In the genomic region with DNA sequence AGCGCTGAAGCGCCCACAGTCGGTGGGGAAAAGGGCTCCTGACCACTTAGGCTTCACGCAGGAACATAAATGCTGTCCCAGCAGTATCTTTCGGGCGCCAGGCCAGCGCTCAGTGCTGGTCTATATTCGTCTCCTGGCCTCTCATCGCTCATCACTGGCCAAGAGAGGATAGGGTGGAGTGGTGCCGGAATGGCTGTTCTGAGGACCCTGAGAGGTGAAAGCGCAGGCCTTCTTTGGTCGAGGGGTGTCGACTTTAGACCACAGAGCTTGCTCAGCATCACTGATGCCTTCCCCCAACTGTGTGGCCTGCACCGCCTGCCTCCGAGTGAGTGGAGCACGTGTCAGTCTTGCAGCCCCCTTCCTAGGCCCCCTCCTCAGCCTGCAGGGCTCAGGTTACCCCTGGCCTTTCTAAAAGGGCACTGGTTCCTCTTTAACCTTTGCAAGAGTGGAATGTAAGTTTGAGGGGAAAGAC, we compare ENCODE assay signal across 8 mouse cellular contexts. TPM values are rescaled to one million over a fixed set of nuclear protein-coding genes. Genes with fewer than 3 reads are reported as not detected.
DNase-seq lines count a peak whose midpoint lies in the region; ATAC-seq and TF ChIP-seq lines count a peak whose summit lies in the region.

No protein-coding gene starts in this region.

- peak overlapping the region; percentile 97 for H3K27ac ChIP-seq in ES-Bruce4 (ENCODE audit: insufficient read depth, low read length)
- H3K27ac ChIP-seq in embryonic fibroblast, embryonic 13.5 days (ENCODE audit: insufficient read depth, low read length): peak overlapping the region; percentile 96
- H3K27ac ChIP-seq in limb, embryonic 14.5 days (replicated peaks; ENCODE audit: low read depth, low read length): peak overlapping the region; percentile 97
- peak overlapping the region; percentile 96 for H3K27ac ChIP-seq in neural tube, embryonic 14.5 days (ENCODE audit: low read depth, low read length)

- H3K4me2 ChIP-seq in limb, embryonic 14.5 days (replicated peaks; ENCODE audit: low read depth, low read length, severe bottlenecking): peak overlapping the region; percentile 97
- peak overlapping the region; percentile 91 for H3K4me2 ChIP-seq in neural tube, embryonic 14.5 days (ENCODE audit: low read depth, low read length)

- H3K27me3 ChIP-seq in ES-Bruce4 (ENCODE audit: control insufficient read depth, insufficient read depth, low read length, poor library complexity, severe bottlenecking): no peaks in the 10 kb centered on the region
- no peaks in the 10 kb centered on the region for H3K27me3 ChIP-seq in limb, embryonic 14.5 days (ENCODE audit: control insufficient read depth, insufficient read depth, low read length)
- H3K27me3 ChIP-seq in neural tube, embryonic 14.5 days (ENCODE audit: control insufficient read depth, insufficient read depth, low read length): no peaks in the 10 kb centered on the region

- WGBS in limb, embryonic 14.5 days: 11% methylated on average over 16 of the region's 16 CpGs
- WGBS in neural tube, embryonic 14.5 days: 5% methylated on average over 16 of the region's 16 CpGs

- ATAC-seq in limb, embryonic 14.5 days (ENCODE audit: low FRiP score, low read depth): peak; percentile 31; the same call in 1 of the 2 replicates
- ATAC-seq in neural tube, embryonic 14.5 days (ENCODE audit: low read depth): no peak

- peaks cover 15% of the 10 kb centered on the region for H3K36me3 ChIP-seq in ES-Bruce4 (ENCODE audit: control insufficient read depth, insufficient read depth, low read length, poor library complexity, severe bottlenecking)
- H3K36me3 ChIP-seq in limb, embryonic 14.5 days (ENCODE audit: control insufficient read depth, insufficient read depth, low read length): peaks cover 23% of the 10 kb centered on the region
- peaks cover 4% of the 10 kb centered on the region for H3K36me3 ChIP-seq in neural tube, embryonic 14.5 days (ENCODE audit: control insufficient read depth, insufficient read depth, low read length)

- TF ChIP-seq EP300 in ES-Bruce4 (IDR thresholded peaks at IDR 0.05; ENCODE audit: insufficient read depth, low read depth, low read length): no peak; the same call in 1 of the 2 replicates

- peak overlapping the region; percentile 92 for H3K4me3 ChIP-seq in ES-Bruce4 (ENCODE audit: low read depth, low read length)
- peak overlapping the region; percentile 39 for H3K4me3 ChIP-seq in embryonic fibroblast, embryonic 13.5 days (ENCODE audit: insufficient read depth, low read length)
- peak overlapping the region; percentile 100 for H3K4me3 ChIP-seq in limb, embryonic 14.5 days (replicated peaks; ENCODE audit: low read length)
- H3K4me3 ChIP-seq in neural tube, embryonic 14.5 days (ENCODE audit: low read depth, low read length): peak overlapping the region; percentile 98

- intact Hi-C loops in heart, postnatal 10 days (cut with DNase I): no loop called here

- H3K9me3 ChIP-seq in ES-Bruce4 (replicated peaks; ENCODE audit: control insufficient read depth, insufficient read depth, low read length, poor library complexity, severe bottlenecking): no peaks in the 10 kb centered on the region
- no peaks in the 10 kb centered on the region for H3K9me3 ChIP-seq in limb, embryonic 14.5 days (ENCODE audit: control insufficient read depth, low read length)
- no peaks in the 10 kb centered on the region for H3K9me3 ChIP-seq in neural tube, embryonic 14.5 days (ENCODE audit: control insufficient read depth, low read length)

- H3K9ac ChIP-seq in ES-Bruce4 (ENCODE audit: low read depth, poor library complexity, severe bottlenecking): peak overlapping the region; percentile 100
- H3K9ac ChIP-seq in limb, embryonic 14.5 days (ENCODE audit: low read depth, low read length, severe bottlenecking): peak overlapping the region; percentile 96
- peak overlapping the region; percentile 59; the same call in 1 of the 2 replicates for H3K9ac ChIP-seq in neural tube, embryonic 14.5 days (replicated peaks; ENCODE audit: low read depth, low read length)

- DNase-seq in adrenal gland, postnatal 10 days: peak; percentile 60
- DNase-seq in adrenal gland, postnatal 4 days (ENCODE audit: low spot score in 2 of 2): no peak
- peak; percentile 90 to 92 for DNase-seq in heart, postnatal 10 days
- DNase-seq in limb, embryonic 14.5 days (ENCODE audit: low spot score): peak; percentile 49
- DNase-seq in B cell, adult 2 months: no peak

- H3K4me1 ChIP-seq in ES-Bruce4 (ENCODE audit: control insufficient read depth, insufficient read depth, low read length): no peaks in the 10 kb centered on the region
- peaks cover 14% of the 10 kb centered on the region for H3K4me1 ChIP-seq in embryonic fibroblast, embryonic 13.5 days (ENCODE audit: control insufficient read depth, insufficient read depth, low read length)
- H3K4me1 ChIP-seq in limb, embryonic 14.5 days (ENCODE audit: control insufficient read depth, insufficient read depth, low read length): peaks cover 23% of the 10 kb centered on the region
- peaks cover 23% of the 10 kb centered on the region for H3K4me1 ChIP-seq in neural tube, embryonic 14.5 days (ENCODE audit: control insufficient read depth, insufficient read depth, low read length)

- no peak for TF ChIP-seq CTCF in ES-Bruce4 (IDR thresholded peaks at IDR 0.05; ENCODE audit: low read depth, low read length)
- no peak for TF ChIP-seq CTCF in embryonic fibroblast, embryonic 13.5 days (IDR thresholded peaks at IDR 0.05; ENCODE audit: borderline replicate concordance, insufficient read depth, low read length)

- TF ChIP-seq POLR2A in ES-Bruce4 (IDR thresholded peaks at IDR 0.05; ENCODE audit: insufficient read depth, low read length): no peak
- no peak; the same call in 1 of the 2 replicates for TF ChIP-seq POLR2A in embryonic fibroblast, embryonic 13.5 days (IDR thresholded peaks at IDR 0.05; ENCODE audit: low read depth, low read length)
- no peak for TF ChIP-seq POLR2A in limb, embryonic 14.5 days (IDR thresholded peaks at IDR 0.05; ENCODE audit: borderline replicate concordance, extremely low read depth, insufficient read depth, insufficient read length)

RNA-seq across cellular contexts. Expression of a gene that starts 0.5 kb away (rescaled TPM):
- total RNA-seq in adrenal gland, postnatal 10 days (2021): 100 to 1,000 TPM in 1 of 2 experiments, 10 to 100 TPM in 1; 89.5 to 224 TPM
- total RNA-seq in adrenal gland, postnatal 4 days (2021): 100 to 1,000 TPM in 1 of 2 experiments, 10 to 100 TPM in 1; 72.6 to 112 TPM
- polyA plus RNA-seq in ES-Bruce4 (2011; ENCODE audit: insufficient read depth, insufficient read length, low read depth, missing spikeins): 14.7 and 15.7 TPM in 2 replicates
- 15.6 and 31.0 TPM in 2 replicates for polyA plus RNA-seq in embryonic fibroblast, embryonic 13.5 days (2011; ENCODE audit: insufficient read length, low read depth, missing spikeins)
- total RNA-seq in heart, postnatal 10 days (2021): 1,000 to 10,000 TPM; 1,599 to 1,711 TPM
- 75.3 and 84.6 TPM in 2 replicates for polyA plus RNA-seq in limb, embryonic 14.5 days (2012; rRNA removed)
- polyA plus RNA-seq in limb, embryonic 14.5 days (2014; fragmentation: Nextera tagmentation; extraction: Ambion mirVana): 60.3 and 89.9 TPM in 2 replicates
- polyA plus RNA-seq in neural tube, embryonic 14.5 days (2014; fragmentation: Nextera tagmentation; extraction: Ambion mirVana): 8.3 and 10.1 TPM in 2 replicates

RNA-seq across cellular contexts. Expression of a gene that starts 2.0 kb away (rescaled TPM):
- total RNA-seq in adrenal gland, postnatal 10 days (2021): 100 to 1,000 TPM; 677 to 708 TPM
- 100 to 1,000 TPM; 804 to 830 TPM for total RNA-seq in adrenal gland, postnatal 4 days (2021)
- polyA plus RNA-seq in ES-Bruce4 (2011; ENCODE audit: insufficient read depth, insufficient read length, low read depth, missing spikeins): 630 and 707 TPM in 2 replicates
- polyA plus RNA-seq in embryonic fibroblast, embryonic 13.5 days (2011; ENCODE audit: insufficient read length, low read depth, missing spikeins): 1,131 and 1,278 TPM in 2 replicates
- 100 to 1,000 TPM; 456 to 499 TPM for total RNA-seq in heart, postnatal 10 days (2021)
- 946 and 1,024 TPM in 2 replicates for polyA plus RNA-seq in limb, embryonic 14.5 days (2012; rRNA removed)
- polyA plus RNA-seq in limb, embryonic 14.5 days (2014; fragmentation: Nextera tagmentation; extraction: Ambion mirVana): 1,646 and 1,675 TPM in 2 replicates
- 578 and 686 TPM in 2 replicates for polyA plus RNA-seq in neural tube, embryonic 14.5 days (2014; fragmentation: Nextera tagmentation; extraction: Ambion mirVana)

RNA-seq across cellular contexts. Expression of a gene that starts 9.2 kb away (rescaled TPM):
- 100 to 1,000 TPM; 180 to 220 TPM for total RNA-seq in adrenal gland, postnatal 10 days (2021)
- total RNA-seq in adrenal gland, postnatal 4 days (2021): 100 to 1,000 TPM; 153 TPM
- 45.0 and 48.0 TPM in 2 replicates for polyA plus RNA-seq in ES-Bruce4 (2011; ENCODE audit: insufficient read depth, insufficient read length, low read depth, missing spikeins)
- 75.9 and 81.1 TPM in 2 replicates for polyA plus RNA-seq in embryonic fibroblast, embryonic 13.5 days (2011; ENCODE audit: insufficient read length, low read depth, missing spikeins)
- total RNA-seq in heart, postnatal 10 days (2021): 100 to 1,000 TPM; 378 to 381 TPM
- 134 and 150 TPM in 2 replicates for polyA plus RNA-seq in limb, embryonic 14.5 days (2012; rRNA removed)
- polyA plus RNA-seq in limb, embryonic 14.5 days (2014; fragmentation: Nextera tagmentation; extraction: Ambion mirVana): 159 and 163 TPM in 2 replicates
- polyA plus RNA-seq in neural tube, embryonic 14.5 days (2014; fragmentation: Nextera tagmentation; extraction: Ambion mirVana): 156 and 172 TPM in 2 replicates

RNA-seq across cellular contexts. Expression of a gene that starts 9.5 kb away (rescaled TPM):
- 10 to 100 TPM; 73.9 to 86.6 TPM for total RNA-seq in adrenal gland, postnatal 10 days (2021)
- total RNA-seq in adrenal gland, postnatal 4 days (2021): 100 to 1,000 TPM; 100 to 106 TPM
- polyA plus RNA-seq in ES-Bruce4 (2011; ENCODE audit: insufficient read depth, insufficient read length, low read depth, missing spikeins): 55.2 and 61.8 TPM in 2 replicates
- 14.9 and 19.5 TPM in 2 replicates for polyA plus RNA-seq in embryonic fibroblast, embryonic 13.5 days (2011; ENCODE audit: insufficient read length, low read depth, missing spikeins)
- total RNA-seq in heart, postnatal 10 days (2021): 10 to 100 TPM; 50.2 to 50.4 TPM
- polyA plus RNA-seq in limb, embryonic 14.5 days (2012; rRNA removed): 96.3 and 110 TPM in 2 replicates
- polyA plus RNA-seq in limb, embryonic 14.5 days (2014; fragmentation: Nextera tagmentation; extraction: Ambion mirVana): 109 and 119 TPM in 2 replicates
- 98.6 and 110 TPM in 2 replicates for polyA plus RNA-seq in neural tube, embryonic 14.5 days (2014; fragmentation: Nextera tagmentation; extraction: Ambion mirVana)

RNA-seq across cellular contexts. Expression of a gene that starts 12.7 kb away (rescaled TPM):
- 10 to 100 TPM; 66.5 to 72.6 TPM for total RNA-seq in adrenal gland, postnatal 10 days (2021)
- 10 to 100 TPM; 82.0 to 87.2 TPM for total RNA-seq in adrenal gland, postnatal 4 days (2021)
- polyA plus RNA-seq in ES-Bruce4 (2011; ENCODE audit: insufficient read depth, insufficient read length, low read depth, missing spikeins): 195 and 218 TPM in 2 replicates
- 91.1 and 106 TPM in 2 replicates for polyA plus RNA-seq in embryonic fibroblast, embryonic 13.5 days (2011; ENCODE audit: insufficient read length, low read depth, missing spikeins)
- total RNA-seq in heart, postnatal 10 days (2021): 10 to 100 TPM; 86.0 to 88.2 TPM
- 63.3 and 93.7 TPM in 2 replicates for polyA plus RNA-seq in limb, embryonic 14.5 days (2012; rRNA removed)
- 97.0 and 98.1 TPM in 2 replicates for polyA plus RNA-seq in limb, embryonic 14.5 days (2014; fragmentation: Nextera tagmentation; extraction: Ambion mirVana)
- 136 and 151 TPM in 2 replicates for polyA plus RNA-seq in neural tube, embryonic 14.5 days (2014; fragmentation: Nextera tagmentation; extraction: Ambion mirVana)

Comparison
In these comparisons a context has a peak if more than half of its experiments do, and no peak if none do; other contexts are left out.
1. DNase-seq: peak in adrenal gland, postnatal 10 days (single experiment), heart, postnatal 10 days (2 of 2) and limb, embryonic 14.5 days (single experiment); none in adrenal gland, postnatal 4 days (0 of 2) and B cell, adult 2 months (0 of 2).
2. H3K4me3 ChIP-seq: peak in every context shown above with its lines; median percentile 100 in limb, embryonic 14.5 days; 98 in neural tube, embryonic 14.5 days; 92 in ES-Bruce4; 39 in embryonic fibroblast, embryonic 13.5 days.
3. Peak in every context shown above with its lines, with median percentiles within 50 percentile points of each other: H3K27ac ChIP-seq and H3K9ac ChIP-seq.